Mouse (Mus musculus): ENCODE measurements around the gene Ndufc1. TPM values are rescaled to one million over a fixed set of nuclear protein-coding genes. Genes with fewer than 3 reads are reported as not detected.

The Ndufc1 gene
- total and polyA plus RNA-seq, 3 experiments = 115 to 207 TPM; not detected in 1

DNA sequence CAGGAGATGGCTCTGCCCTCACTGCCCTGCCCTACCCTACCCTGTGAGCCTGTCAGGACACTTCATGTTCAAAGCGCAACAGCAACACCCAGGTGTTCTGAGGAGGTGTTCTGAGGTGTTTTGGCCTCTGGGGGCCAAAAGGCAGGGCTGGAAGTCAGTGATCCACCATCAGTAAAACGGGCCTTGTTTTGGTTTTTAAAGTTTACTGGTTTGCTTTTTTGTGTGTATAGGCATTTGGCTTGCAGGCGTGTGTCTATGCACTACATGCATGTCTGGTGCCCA, 30.2 kb downstream of the Ndufc1 start:
- TF ChIP-seq CHD2 (IDR thresholded peaks at IDR 0.05; ENCODE audit: low read length) = no peak
- TF ChIP-seq SIN3A (IDR thresholded peaks at IDR 0.05; ENCODE audit: low read length) = no peak
- no peak for TF ChIP-seq TBP (IDR thresholded peaks at IDR 0.05; ENCODE audit: low read depth, low read length)
- TF ChIP-seq RAD21 (IDR thresholded peaks at IDR 0.05; ENCODE audit: low read depth, low read length) = no peak
- no peak for TF ChIP-seq ZC3H11A (IDR thresholded peaks at IDR 0.05; ENCODE audit: low read depth, low read length)
- TF ChIP-seq CTCF (IDR thresholded peaks at IDR 0.05 in 2 of 3, conservative IDR thresholded peaks at IDR 0.05 in 1 of 3; ENCODE audit: control insufficient read depth in 1 of 3, insufficient read depth in 1 of 3, low read depth in 2 of 3, low read length in 3 of 3, poor library complexity in 1 of 3, severe bottlenecking in 1 of 3) = no peak
- no peak for TF ChIP-seq NRF1 (IDR thresholded peaks at IDR 0.05; ENCODE audit: insufficient read depth, low read depth, low read length, poor library complexity, severe bottlenecking)
- TF ChIP-seq MYB (IDR thresholded peaks at IDR 0.05; ENCODE audit: low read depth, low read length) = no peak
- no peak for TF ChIP-seq RCOR1 (IDR thresholded peaks at IDR 0.05; ENCODE audit: low read depth, low read length)
- TF ChIP-seq EP300 (IDR thresholded peaks at IDR 0.05; ENCODE audit: low read depth in 1 of 2, low read length in 2 of 2) = no peak
- TF ChIP-seq MXI1 (IDR thresholded peaks at IDR 0.05; ENCODE audit: low read depth, low read length) = no peak; the same call in 1 of the 2 replicates
- TF ChIP-seq TCF12 (IDR thresholded peaks at IDR 0.05; ENCODE audit: low read depth, low read length) = no peak
- TF ChIP-seq POLR2A (IDR thresholded peaks at IDR 0.05; ENCODE audit: control insufficient read depth in 1 of 2, insufficient read depth in 1 of 2, low read depth in 1 of 2, low read length in 2 of 2, poor library complexity in 1 of 2) = no peak
- no peak for TF ChIP-seq TAL1 (IDR thresholded peaks at IDR 0.05; ENCODE audit: low read length)
- no peak for TF ChIP-seq ELF1 (IDR thresholded peaks at IDR 0.05; ENCODE audit: low read depth, low read length)
- TF ChIP-seq UBTF (IDR thresholded peaks at IDR 0.05; ENCODE audit: borderline replicate concordance, insufficient read depth, low read depth, low read length) = no peak
- no peak for TF ChIP-seq E2F4 (IDR thresholded peaks at IDR 0.05; ENCODE audit: borderline replicate concordance, low read depth, low read length)
- no peak for TF ChIP-seq KAT2A (conservative IDR thresholded peaks at IDR 0.05; ENCODE audit: low read depth, low read length)
- Histone ChIP-seq H3K27ac (ENCODE audit: control insufficient read depth, low read depth, low read length) (peak overlapping the region; percentile 89), H3K4me1 (ENCODE audit: control insufficient read depth in 1 of 2, insufficient read depth in 2 of 2, low read length in 2 of 2) (peaks cover 2 to 20% of the 10 kb centered on the region in 2 experiments), H3K9ac (ENCODE audit: control insufficient read depth, low read depth, low read length, poor library complexity, severe bottlenecking) (peak overlapping the region; percentile 57), H3K27me3 (ENCODE audit: control insufficient read depth in 1 of 2, insufficient read depth in 2 of 2, low read length in 2 of 2) (no peaks in the 10 kb centered on the region), H3K79me2 (ENCODE audit: control insufficient read depth, insufficient read depth, low read length, poor library complexity) (no peaks in the 10 kb centered on the region), H3K36me3 (ENCODE audit: control insufficient read depth in 1 of 2, insufficient read depth in 2 of 2, low read length in 2 of 2) (peaks cover 0 to 9% of the 10 kb centered on the region in 2 experiments; a peak in 2 of 4 replicates), H3K9me3 (replicated peaks; ENCODE audit: insufficient read depth, low read length) (no peaks in the 10 kb centered on the region), H3K4me3 (ENCODE audit: control insufficient read depth in 1 of 2, insufficient read depth in 1 of 2, low read depth in 2 of 2, low read length in 2 of 2) (peak overlapping the region; percentile 74 to 81)
- no peak for DNase-seq (ENCODE audit: low read depth, low spot score)

DNA sequence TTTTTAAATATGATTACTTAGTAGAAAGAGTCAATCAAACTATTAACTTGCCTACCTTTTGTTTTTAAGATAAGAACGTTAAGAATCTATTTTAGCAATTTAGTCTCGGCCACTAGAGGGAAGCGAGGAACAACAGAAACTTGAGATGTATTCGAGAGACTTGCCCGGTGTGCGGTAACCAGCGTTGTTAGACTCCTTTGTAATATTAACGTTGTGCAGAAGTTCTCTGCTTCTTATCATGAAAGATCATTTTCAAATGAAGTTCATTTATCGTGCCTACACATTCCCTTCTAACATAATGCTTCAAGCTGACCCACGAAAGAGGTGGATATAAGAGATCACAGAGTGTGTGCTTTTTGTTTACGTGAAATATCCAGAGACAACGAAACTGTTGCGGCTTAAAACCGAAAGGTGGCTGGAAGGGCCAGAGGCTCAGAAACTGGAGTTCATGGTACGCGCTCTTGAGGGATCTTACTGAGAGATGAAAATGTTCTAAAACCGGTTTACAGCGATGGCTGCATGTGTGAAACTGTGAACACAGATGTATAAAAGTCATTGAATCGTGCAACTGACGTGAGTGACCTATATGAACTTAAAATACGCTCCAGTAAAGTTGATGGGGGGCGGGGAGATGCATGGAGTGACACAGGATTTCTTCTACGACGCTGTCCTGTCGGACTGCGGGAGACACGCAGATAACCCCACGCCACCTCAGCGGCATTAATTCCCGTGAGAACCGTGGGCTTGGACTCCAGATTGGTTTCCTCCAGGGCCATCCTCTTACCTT, 30.7 kb downstream of the Ndufc1 start:
- Histone ChIP-seq H3K27ac (ENCODE audit: control insufficient read depth, low read depth, low read length) (peak overlapping the region; percentile 89), H3K9ac (ENCODE audit: control insufficient read depth, low read depth, low read length, poor library complexity, severe bottlenecking) (peak overlapping the region; percentile 57), H3K4me1 (ENCODE audit: control insufficient read depth in 1 of 2, insufficient read depth in 2 of 2, low read length in 2 of 2) (peaks cover 2 to 17% of the 10 kb centered on the region in 2 experiments), H3K9me3 (replicated peaks; ENCODE audit: insufficient read depth, low read length) (no peaks in the 10 kb centered on the region), H3K36me3 (ENCODE audit: control insufficient read depth in 1 of 2, insufficient read depth in 2 of 2, low read length in 2 of 2) (peaks cover 0 to 9% of the 10 kb centered on the region in 2 experiments; a peak in 2 of 4 replicates), H3K79me2 (ENCODE audit: control insufficient read depth, insufficient read depth, low read length, poor library complexity) (no peaks in the 10 kb centered on the region), H3K27me3 (ENCODE audit: control insufficient read depth in 1 of 2, insufficient read depth in 2 of 2, low read length in 2 of 2) (no peaks in the 10 kb centered on the region), H3K4me3 (ENCODE audit: control insufficient read depth in 1 of 2, insufficient read depth in 1 of 2, low read depth in 2 of 2, low read length in 2 of 2) (peak overlapping the region; percentile 74 to 81)
- peak; percentile 91 for DNase-seq (ENCODE audit: low read depth, low spot score)
- TF ChIP-seq ETS1 (IDR thresholded peaks at IDR 0.05; ENCODE audit: low read depth, low read length) (peak; percentile 19; the same call in 1 of the 2 replicates), NELFE (IDR thresholded peaks at IDR 0.05; ENCODE audit: low read depth, low read length) (peak; percentile 35; the same call in 1 of the 2 replicates), EP300 (IDR thresholded peaks at IDR 0.05; ENCODE audit: low read depth in 1 of 2, low read length in 2 of 2) (no peak; a peak in 1 of 4 replicates), MXI1 (IDR thresholded peaks at IDR 0.05; ENCODE audit: low read depth, low read length) (peak; percentile 7), TAL1 (IDR thresholded peaks at IDR 0.05; ENCODE audit: low read length) (no peak), MYB (IDR thresholded peaks at IDR 0.05; ENCODE audit: low read depth, low read length) (no peak), RAD21 (IDR thresholded peaks at IDR 0.05; ENCODE audit: low read depth, low read length) (peak; percentile 48), MEF2A (IDR thresholded peaks at IDR 0.05; ENCODE audit: extremely low read depth, insufficient replicate concordance, low read depth, low read length, poor library complexity, severe bottlenecking) (no peak; the same call in 1 of the 2 replicates), ZC3H11A (IDR thresholded peaks at IDR 0.05; ENCODE audit: low read depth, low read length) (peak; percentile 15; the same call in 1 of the 2 replicates), GABPA (IDR thresholded peaks at IDR 0.05; ENCODE audit: low read depth, low read length) (no peak), MYC (IDR thresholded peaks at IDR 0.05; ENCODE audit: low read depth, low read length) (no peak; the same call in 1 of the 2 replicates), TBP (IDR thresholded peaks at IDR 0.05; ENCODE audit: low read depth, low read length) (peak; percentile 52; the same call in 1 of the 2 replicates), ELF1 (IDR thresholded peaks at IDR 0.05; ENCODE audit: low read depth, low read length) (0 out of 2 replicates have a peak, but pooled peaks have one; percentile 6), ZKSCAN1 (IDR thresholded peaks at IDR 0.05; ENCODE audit: low read depth, low read length) (no peak), RCOR1 (IDR thresholded peaks at IDR 0.05; ENCODE audit: low read depth, low read length) (no peak; the same call in 1 of the 2 replicates), POLR2AphosphoS2 (IDR thresholded peaks at IDR 0.05; ENCODE audit: low read length) (no peak), CHD1 (IDR thresholded peaks at IDR 0.05; ENCODE audit: low read depth, low read length) (0 out of 2 replicates have a peak, but pooled peaks have one; percentile 66), ZMIZ1 (IDR thresholded peaks at IDR 0.05; ENCODE audit: low read depth, low read length) (no peak; the same call in 1 of the 2 replicates), KAT2A (conservative IDR thresholded peaks at IDR 0.05; ENCODE audit: low read depth, low read length) (no peak; the same call in 1 of the 2 replicates)
